Mouse (Mus musculus) lung, adult 18-20 months (tissue): ENCODE measurements around the gene Baz2b.

Experiments
- DNase-seq, 2 experiments: peaks; one replicate each; pipeline ENCODE4 v3.0.0; 2022; ENCODE audit warnings: mixed read lengths in 2 of 2

Gene Baz2b

DNA sequence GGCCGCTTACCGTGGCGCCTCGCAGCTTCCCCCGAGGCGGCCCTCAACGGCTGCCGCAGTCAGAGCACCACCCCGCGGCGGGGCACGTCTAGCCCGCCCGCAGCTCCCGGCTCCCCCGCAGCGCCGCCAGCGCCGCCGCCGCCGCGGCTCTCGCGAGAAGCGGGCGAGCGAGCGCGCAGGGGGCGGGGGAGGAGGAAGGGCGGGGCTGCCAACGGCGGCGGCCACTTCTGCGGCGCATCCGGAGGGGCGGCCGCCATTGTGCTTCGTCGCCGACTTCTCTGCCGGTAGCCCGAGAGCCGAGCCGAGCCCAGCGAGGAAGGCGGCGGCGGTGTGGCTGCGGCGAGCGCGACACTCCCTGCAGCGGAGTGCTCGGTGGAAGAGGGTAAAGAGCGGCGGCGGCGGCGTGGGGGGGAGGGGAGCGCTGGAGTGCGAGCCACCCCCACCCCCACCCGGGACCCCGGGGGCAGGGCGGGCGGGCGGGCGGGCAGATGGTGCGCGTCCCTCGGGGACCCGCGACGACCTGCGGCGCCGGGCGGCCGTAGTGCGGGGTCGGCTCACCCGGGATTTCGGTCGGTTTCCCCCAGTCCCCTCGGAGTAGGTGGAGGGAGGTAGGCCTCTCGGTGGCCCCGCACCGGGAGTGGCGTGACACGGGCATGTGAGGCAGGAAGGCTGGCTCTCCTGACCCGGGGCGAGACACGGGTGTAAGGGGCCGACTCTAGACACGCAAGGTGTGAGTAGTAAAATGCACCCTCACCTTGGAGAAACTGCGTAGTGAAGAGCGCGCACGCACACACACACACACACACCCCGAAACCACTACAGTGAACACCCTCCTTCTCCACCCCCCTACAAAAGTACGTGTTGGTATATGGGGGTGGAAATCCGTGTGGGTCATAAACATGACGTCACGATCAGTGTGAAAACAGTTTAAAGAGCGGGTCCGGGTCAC lies at the start of gene Baz2b, which contains the start of gene March7:
TSS of gene Baz2b (minus strand) at position 137 of the 949 bp plus-strand sequence.
TSS of gene March7 (plus strand) at position 185 of the 949 bp plus-strand sequence.
- peak; percentile 83 to 87 for DNase-seq

DNA sequence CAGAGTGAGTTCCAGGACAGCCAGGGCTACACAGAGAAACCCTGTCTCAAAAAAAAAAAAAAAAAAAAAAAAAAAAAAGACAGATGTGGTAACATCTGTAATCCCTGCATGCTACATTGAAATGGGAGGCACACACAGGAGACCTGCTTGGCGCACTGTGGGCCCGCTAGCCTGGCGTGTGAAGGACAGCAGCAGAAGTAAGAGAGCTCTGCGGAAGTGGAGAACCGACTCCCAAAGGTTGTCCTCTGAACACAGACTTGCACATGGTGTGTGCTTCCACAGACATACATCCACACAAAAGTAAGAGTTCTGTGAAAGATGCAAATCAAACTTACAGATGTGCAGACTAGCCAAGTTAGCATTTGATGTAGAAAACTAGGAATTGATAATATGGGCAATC lies 49.5 kb upstream of the Baz2b start:
- no peak for DNase-seq

DNA sequence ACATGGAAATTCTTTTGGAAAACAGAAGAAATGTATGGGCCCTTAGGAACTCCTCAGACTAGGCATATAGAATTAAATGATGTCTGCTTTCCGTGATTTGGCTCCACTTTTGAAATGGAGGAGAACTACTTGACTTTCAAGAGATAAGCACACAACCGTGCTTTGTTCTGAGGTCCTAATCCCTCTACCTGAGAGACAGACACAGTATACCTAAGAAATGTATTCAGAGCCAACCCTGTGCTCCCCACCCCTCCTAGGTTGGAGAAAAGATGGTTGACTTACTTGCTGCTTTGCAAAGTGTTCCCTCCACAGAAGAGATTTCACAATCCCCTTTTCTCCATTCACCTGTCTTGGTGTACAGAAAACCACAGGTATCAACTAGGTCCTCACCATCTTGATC lies 47.1 kb upstream of the Baz2b start:
- no peak for DNase-seq

DNA sequence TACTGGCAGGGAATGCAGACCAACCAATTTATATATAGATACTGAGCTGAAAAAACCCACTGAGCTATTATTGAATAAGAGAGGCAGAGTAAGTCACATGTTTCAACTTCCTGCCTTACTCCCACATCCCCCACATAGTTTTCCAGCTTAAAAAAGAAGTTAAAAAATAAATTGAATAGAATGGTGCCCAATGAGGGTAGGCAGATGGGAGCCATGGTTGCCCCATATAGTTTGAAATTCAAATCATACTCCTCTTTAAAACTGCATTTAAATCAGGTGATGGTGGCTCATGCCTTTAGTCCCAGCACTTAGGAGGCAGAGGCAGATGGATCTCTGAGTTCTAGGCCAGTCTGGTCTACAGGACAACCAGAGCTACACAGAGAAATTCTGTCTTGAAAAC lies 43.9 kb upstream of the Baz2b start:
- no peak for DNase-seq

DNA sequence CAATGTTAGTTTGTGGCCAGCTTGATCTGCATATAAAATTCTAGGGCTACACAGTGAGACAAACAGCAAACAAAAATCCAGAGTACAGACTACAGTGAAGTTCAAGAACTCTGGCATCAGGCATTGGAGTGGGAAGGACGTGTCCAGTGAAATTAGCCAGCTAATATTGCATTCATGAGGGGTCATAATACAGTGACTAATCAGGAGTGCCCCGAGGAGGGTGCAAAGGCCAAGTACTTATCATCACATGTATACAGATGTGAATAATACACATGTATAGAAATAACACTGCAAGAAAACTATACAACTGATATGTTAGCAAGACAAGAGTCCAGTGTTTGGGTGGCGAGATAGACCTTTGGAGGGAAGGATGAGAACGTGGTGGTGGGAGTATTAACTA lies 43.1 kb upstream of the Baz2b start:
- no peak for DNase-seq

DNA sequence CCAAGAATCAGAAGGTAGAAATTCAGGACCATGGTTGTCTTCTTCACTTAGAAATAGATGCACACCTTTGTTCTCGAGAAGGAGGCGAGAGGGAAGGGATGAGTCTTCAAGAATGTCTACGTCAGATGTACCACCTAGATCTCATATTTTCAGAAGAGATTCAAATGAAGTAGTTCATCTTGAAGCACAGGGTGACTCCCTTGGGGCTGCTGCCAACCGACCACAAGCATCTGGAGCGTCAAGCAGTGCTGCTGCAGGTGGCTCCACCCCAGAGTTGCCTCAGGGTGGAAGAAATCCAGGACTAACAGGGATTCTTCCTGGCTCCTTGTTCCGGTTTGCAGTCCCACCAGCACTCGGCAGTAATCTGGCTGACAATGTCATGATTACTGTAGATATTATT lies 24.9 kb upstream of the Baz2b start:
- DNase-seq = peak in 1 of 2 experiments; percentile 11

DNA sequence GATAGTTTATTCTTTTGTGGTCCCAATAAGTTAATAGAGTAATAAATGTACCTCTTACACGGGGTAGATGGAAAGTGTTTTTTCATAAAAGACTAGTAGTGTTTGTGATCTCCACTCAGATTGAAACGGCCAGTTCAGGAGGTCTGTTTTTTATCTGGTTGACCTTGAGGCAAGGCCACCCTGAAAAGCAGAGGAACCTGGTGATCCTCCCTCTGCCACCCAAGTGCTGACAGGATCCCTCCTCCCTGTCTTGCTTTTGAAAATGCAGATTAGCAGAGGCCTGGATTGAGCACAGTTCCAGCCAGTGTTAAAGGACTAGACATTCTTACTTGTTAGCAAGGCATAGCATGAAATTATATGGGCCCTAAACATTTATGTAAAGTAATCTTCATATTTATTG lies 23.5 kb upstream of the Baz2b start:
- no peak for DNase-seq

DNA sequence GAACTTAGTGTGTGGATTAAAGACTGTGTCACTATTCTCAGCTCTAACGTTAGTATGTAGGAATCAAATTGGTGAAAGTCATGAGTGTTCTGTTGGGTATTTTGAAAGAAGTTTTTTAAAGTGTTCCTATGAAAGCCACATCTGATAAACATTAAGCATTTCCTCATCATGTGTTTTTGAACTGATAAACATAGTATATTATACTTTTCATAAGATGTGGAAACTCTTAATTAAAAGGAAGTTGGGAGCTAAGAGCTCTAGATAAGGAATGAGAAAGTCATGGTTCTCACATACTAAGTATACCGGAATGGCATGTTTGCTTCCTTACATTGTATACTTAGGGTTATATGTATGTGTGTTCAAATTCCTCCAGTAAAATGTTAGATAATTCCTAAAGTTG lies 20.7 kb upstream of the Baz2b start:
- DNase-seq = no peak

DNA sequence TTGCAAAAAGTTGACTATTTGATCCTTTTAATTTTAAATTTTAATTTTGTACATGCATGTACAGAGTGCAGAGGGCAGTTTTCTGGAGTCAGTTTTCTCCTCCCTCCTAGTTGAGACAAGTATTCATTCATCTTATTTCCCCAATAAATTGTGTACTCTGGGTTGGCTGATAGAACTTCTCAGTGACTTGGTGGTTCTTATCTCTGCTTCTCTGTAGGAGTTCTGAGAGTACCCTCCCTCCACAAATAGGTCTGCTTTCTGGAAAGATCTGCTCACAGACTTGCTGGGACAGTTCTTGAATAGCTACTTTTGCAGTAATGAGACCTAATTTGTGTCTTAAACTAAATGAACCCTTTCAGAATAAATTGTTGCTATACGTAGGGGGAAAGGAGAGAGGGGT lies 18.8 kb upstream of the Baz2b start:
- no peak for DNase-seq

DNA sequence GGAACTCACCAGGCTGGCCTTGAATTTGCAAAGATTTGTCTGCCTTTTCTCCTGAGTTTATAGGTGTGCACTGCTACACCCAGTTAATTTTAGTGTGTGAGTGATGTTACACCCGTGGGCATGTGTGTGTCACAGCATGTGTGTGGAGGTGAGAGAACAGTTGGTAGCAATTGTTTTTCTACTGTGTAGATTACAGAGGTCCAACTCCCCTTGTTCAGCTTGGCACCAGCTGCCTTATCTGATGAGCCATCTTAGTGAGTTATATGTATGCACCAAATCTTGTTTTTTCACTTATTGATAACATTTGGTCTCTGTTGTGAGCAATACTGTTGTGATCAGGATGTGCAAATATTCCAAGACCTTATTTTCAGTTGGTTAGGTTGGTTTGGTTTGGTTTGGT lies 13.8 kb upstream of the Baz2b start:
- no peak for DNase-seq

DNA sequence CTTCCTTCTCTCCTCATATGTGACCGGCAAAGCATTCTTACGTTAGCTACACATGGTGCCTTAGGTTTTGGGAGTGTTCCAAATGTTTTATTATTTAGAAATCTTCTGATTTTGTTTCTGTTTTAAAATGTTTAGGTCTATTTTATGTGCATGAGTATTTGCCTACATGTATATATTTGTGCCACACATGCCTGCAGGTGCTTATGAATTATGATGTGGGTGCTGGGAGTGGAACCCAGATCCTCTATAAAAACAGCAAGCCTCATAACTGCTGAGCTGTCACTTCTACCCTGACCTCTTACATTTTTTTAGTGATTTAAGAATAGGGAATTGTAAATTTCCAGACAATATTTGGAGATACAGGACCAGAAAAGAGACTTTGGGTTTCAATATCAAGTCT lies 12.3 kb upstream of the Baz2b start:
- DNase-seq = no peak

DNA sequence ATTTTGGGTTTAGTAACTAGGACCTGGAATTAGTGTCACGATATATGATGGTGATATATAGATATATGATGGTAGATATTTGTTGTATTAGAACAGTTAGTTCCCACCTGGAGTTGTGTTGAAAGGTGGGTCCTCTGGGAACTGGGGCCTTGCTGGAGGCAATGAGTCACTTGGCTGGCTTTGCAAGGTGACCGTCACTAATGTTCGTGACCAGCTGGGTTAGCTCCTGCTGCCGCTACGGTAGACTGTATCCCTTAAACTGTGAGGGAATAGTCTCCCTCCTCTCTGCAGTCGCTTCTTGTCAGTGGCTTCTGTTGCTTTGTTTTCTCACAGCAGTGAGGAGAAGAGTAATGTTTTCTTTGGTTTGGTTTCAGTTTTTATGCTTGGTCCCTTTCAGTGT lies 11.6 kb upstream of the Baz2b start:
- no peak for DNase-seq

DNA sequence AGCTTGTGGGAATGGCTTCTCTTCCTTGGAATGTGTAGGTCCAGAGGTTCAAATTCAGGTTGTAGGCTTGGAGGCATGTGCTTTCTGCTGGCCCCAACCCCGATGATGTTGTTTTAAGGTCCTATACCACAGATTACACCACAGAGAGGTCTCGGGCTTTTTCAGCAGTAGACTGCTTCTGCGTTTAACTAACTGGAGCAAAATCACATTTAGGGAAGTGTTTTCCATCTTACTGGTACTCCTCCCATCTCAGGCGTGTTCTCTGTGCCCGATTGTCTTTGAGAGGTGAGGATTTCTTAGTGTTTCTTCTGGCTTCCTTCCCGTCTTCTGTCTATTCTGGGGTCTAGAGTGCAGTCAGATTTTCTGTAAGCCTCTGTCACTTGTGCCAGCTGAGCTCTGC lies 8.0 kb upstream of the Baz2b start:
- no peak for DNase-seq

DNA sequence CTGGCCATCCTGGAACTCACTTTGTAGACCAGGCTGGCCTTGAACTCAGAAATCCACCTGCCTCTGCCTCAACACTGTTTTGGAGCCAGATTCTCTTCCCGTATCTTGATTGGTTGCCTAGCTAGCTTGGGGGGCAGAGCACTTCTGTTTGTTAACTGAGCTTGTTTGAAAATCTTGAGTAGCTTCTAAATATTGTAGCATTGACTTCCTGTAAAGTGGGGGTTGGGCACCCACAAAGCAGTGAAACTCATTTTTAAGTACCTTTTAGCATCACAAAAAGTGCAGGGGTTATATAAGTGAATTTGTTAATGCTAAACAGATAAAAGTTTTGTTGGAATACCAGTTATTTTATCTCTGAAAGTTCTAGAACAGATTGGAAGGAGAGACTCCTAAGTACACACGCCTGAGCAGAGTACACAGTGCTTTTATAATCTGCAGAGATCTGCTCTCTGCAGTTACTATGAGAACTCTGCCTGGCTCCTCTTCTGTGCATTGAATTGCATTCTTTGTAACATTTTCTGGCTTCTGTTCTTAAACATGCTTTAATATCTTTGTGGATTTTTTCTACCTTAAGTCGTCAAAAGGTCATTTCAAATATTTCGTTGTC lies 7.0 kb upstream of the Baz2b start:
- DNase-seq = no peak

DNA sequence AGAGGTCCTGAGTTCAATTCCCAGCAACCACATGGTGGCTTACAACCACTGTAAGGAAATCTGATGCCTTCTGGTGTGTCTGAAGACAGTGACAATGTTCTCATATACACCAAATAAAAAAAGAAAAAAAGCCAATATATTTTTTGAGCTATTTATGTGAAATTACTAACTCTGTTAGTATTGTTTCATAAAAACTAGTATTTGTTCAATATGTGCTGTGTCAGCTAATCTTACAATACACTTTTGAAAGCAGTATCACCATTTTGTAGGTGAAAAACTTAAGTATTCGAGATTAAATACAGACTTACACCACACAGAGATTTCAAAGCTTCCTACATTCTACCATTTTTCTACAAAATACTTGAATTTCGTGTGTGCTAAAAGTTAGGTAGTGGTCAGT lies 5.0 kb upstream of the Baz2b start:
- no peak for DNase-seq

DNA sequence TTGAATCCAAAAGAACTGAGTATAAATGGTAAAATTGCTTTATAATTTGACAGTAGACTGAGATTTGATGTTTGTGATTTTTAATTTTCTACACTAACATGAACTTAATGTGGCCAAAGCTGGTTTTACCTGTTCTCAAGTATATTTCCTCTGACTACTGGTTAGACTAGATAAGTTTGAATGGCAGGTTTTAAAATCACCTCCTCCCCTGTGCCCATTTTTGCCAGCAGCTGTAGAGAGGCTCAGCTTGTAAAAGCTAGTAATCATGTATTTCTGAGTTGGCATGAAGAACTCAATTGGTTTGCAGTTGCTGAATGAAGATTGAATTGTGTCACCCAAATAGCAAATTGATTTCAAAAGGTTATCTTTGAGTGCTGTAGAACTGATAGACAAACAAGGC lies 2.8 kb upstream of the Baz2b start:
- no peak for DNase-seq

DNA sequence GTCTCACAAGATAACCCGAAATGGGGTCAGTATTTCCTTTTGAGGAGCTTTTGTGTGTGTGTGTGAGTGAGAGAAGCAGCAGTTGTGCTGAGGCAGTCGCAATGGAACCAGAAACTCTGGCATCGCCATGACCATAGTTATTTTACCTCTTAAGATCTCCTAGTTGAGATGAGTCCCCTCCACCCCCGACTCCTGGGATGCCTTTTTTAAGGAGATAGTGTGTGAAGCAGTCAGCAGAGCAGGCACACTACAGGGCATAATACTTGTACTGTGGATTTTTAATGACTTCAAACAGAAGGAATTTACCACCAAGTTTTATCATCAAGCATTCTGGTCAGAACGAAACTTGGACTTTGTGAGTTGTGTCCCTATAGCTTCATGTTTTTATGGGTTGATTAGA lies 1.2 kb upstream of the Baz2b start:
- DNase-seq = no peak

DNA sequence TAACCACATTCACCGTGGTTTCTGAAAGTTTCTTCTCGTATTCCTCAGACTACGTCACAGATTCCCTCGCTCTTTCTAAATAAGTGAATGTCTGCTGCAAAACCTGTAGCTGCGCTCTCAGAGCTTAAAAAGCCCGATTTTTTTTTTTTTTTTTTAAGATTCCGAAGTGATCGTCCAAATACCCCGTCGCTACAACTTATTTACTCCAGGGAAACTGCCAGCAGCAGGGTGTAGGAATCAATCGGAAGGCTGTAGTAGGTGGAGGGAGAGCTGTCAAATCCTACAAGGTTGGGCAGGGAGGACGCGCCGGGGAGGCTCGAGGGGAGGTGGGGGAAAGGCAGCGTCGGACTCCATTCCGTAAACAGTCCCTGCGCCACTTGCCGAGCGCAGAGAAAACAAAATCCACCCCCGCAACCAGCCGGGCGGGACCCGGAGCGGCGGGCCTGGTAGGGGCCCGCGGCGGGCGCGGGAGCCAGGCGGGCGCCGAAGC lies 472 bp downstream of the Baz2b start:
- peak; percentile 55 to 59 for DNase-seq

DNA sequence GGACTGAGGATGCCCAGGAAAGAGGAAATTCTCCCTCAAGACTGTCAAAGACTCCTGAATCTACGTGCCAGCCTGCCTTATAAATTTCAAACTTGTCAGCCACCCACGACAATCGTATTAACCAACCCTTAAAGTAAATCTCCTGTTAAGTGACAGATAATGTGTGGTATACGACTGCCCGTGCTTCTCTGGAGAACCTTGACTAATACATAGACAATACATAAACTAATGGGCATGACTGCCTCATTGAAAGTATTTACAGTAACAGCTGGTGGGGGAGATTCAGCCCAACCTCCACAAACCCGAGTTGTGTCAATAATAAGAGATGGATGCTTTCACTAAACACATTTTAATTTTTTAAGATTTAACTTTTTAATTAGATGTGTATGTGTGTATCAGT lies 3.8 kb downstream of the Baz2b start:
- no peak for DNase-seq

DNA sequence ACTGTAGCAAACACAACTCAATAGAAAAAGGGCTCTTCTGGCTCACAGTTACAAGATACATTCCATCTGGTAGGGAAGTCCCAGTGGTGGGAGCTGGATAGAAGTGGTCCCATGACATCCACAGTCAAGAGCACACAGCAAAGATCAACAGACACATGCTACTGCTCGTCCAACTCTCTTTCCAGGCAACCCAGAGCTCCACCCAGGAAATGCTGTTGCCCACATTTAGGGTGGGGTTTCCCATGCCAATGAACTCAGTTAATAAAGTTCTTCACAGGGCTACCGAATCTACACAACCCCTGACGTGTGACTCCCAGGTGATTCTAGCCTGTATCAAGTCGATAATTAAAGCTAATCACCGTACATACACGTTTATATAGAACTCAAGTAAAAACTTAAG lies 5.5 kb downstream of the Baz2b start:
- DNase-seq = no peak

DNA sequence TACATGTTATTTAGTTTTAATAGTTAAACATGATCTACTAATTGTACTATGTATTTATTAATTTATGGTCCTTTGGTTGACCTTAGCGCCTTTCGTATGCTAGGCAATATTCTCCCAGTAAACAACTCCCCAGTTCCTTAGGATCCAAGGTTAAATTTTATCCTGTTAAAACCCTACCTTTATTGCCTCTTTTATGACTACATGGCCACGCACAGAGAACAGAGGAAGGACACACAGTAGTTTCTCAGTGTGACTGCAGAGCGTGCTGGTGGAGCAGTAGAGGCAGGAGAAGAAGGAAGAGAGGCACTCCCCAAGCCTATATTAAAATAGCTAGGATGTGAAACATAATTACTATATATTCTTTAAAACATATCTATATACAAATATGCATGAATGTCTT lies 5.9 kb downstream of the Baz2b start:
- DNase-seq = no peak

DNA sequence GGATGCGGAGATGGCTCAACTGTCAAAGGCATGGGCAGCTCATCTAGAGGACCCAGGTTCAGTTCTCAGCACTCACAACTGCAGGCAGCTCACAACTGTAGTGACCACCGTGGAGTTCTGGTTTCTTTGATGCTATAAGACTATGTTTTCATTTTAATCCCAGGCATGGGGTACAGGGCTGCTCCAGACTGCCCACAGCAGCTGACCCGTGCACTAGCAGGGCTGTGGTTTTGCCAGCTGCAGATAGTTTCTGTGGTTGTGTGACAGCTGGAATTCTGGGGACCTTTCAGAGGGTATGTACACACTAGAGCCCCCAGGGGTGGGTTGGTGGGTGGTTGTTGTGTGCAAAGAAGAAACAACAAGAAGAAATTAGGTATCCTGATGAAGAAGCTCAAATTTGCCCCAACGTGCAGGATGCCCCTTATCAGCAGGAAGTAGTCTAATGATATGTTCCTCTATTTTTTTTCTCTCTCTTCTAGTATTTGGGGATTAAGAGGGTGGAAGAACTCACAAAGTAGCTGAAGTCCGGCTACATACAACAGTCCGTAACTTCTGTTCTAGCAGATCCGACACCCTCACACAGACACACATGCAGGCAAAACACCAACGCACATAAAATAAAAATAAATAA lies 6.6 kb downstream of the Baz2b start:
- no peak for DNase-seq

DNA sequence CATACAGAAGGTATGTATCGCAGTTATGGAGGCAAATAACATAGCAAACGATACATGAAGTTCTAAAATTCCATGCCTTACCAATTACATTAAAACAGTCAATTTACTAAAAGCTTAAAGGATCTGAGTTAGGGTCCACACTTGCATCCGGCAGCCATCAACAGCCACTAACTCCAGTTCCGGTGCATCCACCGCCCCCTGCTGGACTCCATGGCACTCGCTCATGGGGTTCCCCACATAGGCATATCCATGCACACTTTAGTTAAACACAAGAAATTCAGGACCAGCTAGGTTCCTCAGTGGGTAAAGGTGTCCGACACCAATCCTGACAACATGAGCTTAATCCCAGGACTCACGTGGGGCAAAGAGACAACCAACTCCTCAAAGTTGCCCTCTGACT lies 9.0 kb downstream of the Baz2b start:
- peak; percentile 60 to 68 for DNase-seq

DNA sequence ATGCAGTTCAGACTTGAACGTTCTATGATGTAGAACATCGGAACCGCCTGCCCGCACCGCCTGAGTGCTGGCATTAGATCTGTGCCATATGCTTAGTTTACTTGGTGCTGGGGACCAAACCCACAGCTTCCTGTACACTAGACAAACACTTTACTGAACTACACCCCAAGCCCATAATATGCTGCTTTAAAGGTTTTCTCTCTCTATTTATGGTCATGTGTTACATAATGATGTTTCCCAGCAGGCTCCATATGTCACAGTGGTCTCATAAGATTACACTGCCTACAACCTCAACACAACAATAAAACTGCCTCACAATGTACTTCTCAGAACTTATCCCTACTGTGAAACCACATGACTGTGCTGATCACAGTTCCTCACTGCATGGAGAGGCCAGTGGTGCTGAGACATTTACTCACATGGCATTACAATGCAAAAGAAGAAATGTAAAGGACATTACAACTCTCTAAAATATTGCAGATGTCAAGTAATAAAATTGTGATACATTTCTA lies 9.5 kb downstream of the Baz2b start:
- DNase-seq = no peak
